Mouse (Mus musculus) fibroblast of lung, adult 2 months (primary cell): ENCODE data around the gene Samd8.
A peak's percentile ranks its signal among the peaks of the same experiment; 100 is the strongest.

Source experiments
- DNase-seq: peaks from one replicate; pipeline ENCODE4 v3.0.0-alpha.2; 2011; ENCODE audit warnings: low read depth

Samd8 gene

DNA sequence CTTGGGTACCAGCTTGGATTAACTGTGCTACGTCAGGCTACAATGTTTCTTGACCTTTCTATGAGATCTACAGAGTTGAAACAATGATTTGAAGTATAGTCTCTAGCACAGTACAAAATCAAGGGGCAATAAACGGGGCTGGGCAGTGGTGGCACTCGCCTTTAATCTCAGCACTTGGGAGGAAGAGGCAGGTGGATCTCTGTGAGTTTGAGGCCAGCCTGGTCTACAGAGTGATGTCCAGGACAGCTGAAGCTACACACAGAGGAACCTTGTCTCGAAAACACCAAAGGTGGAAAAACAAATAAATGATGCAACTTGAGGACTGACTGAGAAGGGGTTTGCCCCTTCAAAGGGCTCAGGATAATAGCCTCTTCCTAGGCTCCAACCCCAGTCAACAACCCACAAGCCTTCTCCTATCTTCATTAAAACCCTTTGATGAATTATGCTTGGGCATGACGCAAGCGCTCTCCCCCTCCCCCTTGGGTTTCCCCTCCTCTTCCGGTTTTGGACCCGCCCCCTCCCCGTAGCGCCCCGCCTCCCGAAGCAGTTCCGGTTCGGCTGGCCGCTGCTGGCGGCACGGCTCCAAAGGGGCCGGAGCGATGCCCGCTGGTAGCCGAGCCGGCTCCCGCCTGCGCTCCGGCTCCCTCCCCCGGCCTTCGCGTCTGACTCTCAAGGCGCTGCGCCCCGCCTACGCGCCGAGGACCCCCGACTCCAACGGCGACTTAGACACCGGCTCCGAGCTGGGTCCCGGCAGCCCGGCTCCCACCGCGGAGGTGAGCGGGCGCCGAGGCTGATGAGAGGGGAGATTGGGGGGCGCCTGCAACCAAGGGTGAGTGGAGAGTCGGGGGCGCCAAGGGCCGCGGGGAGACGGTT lies at the start of gene Samd8:
Gene Samd8 (plus strand): TSS at position 524 of the 873 bp plus-strand sequence.
- DNase-seq = peak; percentile 48

- no peak for DNase-seq
Measured at GRCm38 (mm10) chr14:21702691-21703090, 47.6 kb upstream of the Samd8 start.

DNA sequence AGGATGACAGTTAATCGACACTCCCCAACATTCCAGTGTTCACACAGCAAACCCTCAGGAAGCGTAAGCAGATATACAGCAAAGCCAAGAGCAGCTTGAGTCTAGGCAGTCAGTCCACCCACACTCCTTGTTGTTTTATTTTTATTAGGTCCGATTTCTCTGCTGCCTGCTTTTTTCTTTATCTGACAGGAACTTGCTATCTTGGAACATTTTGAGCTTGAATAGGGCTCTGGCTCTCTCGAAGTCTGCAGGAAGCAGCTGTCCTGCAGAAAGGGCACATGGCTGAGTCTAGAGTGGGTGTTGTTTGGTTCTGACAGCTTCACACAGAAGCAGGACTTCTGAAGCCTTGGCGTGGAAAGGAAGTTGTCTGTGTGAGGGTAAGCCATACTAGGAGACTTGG lies 47.1 kb upstream of the Samd8 start:
- no peak for DNase-seq

DNA sequence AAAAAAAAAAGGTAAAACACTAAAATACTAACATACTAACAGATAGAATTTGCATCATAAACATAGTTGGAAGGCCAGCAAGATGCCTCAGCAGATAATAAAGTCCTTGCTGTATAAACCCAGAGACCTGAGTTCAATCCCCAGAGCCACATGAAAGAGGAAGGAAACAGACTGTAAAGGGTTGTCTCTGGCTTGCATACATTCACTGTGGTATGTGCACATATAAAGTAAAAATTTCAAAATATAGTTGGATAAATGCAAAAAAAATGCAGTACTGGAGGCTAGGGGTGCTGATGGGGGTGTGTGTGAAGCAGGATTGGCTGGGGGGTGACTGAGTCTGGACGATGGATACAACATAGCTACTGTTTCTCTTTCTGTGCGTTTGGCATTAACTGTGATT lies 44.9 kb upstream of the Samd8 start:
- DNase-seq = no peak

DNA sequence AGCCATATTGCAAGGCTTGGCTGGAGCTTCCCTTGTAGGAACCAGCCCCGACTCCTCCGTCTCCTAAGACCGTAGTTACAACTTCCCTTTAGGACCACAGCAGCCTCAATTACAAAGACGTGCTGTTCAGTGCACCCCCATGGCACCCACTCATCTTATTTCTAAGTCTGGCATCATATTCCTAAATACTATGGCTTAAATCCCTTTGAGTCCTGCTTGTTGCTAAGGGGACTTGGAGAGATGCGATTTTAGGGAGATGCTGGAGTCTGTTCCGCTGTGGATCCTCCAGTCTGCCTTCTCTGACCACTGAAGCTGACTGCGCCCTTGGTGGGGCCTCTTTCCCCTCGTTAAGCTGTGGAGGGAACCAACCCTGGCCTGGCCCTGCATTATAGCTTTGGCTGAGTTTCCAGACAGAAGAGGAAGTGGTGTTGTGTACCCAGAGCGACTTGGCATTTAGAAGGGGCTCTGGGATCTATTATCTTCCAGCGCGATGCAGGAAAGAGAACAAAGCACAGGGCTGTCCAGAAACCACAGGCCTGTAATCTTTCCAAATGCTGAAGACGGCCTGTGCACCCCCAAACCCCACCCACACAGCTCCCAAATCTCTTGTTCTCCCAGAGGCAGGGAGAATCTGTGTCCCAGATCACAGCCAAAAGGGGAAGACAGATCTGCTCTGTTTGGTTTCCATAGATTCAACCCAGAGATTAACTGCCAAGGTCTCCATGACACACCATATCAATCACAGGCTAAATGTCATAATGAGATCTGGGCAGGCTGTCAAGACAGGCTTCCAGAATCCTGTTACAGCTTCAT lies 43.4 kb upstream of the Samd8 start:
- no peak for DNase-seq

DNA sequence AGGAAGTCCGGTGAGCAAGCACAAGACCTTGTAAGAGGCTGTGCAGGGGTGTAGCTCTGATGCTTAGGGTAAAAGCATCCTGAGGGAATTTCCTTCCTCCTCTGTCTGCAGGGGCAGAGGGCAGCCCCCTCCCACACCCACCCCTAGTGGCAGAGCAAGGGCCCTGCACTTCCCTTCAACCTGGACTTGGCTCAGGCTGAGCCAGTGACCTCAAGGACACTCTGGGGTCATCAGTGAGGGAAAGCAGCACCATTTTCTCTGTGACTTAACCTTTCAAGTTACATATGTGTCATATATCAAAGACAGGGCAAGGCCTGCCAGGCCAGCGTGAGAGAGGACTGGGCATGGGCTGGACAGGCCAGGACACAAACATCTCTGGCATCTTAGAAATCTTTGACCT lies 40.8 kb upstream of the Samd8 start:
- DNase-seq = no peak

GRCm38 (mm10) chr14:21711231-21711630 lies 39.1 kb upstream of the Samd8 start:
- DNase-seq = no peak

DNA sequence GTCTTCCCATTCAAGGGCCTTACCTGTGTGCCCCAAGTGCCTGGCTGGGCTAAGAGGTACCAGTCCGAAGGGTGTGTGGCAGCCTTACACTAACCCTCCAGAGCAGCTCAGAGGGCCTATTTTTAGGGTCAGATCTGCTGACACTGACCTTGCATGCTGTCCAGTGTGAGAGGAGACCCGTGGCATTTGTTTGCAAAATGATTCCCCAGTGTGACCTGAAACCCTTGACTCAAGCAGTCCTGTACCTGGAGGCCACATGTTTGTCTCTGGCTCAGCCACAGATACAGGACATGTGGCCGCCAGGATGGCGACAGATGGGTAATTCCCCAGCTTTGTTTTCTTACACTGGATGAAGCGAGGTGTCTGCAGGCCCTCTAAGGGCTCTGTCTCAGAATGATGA lies 35.8 kb upstream of the Samd8 start, which contains the start of gene Dupd1:
Gene Dupd1 (minus strand): TSS at position 91 of the 400 bp plus-strand sequence.
- DNase-seq = no peak

- DNase-seq = no peak
Measured at GRCm38 (mm10) chr14:21719646-21720383, 30.5 kb upstream of the Samd8 start.

DNA sequence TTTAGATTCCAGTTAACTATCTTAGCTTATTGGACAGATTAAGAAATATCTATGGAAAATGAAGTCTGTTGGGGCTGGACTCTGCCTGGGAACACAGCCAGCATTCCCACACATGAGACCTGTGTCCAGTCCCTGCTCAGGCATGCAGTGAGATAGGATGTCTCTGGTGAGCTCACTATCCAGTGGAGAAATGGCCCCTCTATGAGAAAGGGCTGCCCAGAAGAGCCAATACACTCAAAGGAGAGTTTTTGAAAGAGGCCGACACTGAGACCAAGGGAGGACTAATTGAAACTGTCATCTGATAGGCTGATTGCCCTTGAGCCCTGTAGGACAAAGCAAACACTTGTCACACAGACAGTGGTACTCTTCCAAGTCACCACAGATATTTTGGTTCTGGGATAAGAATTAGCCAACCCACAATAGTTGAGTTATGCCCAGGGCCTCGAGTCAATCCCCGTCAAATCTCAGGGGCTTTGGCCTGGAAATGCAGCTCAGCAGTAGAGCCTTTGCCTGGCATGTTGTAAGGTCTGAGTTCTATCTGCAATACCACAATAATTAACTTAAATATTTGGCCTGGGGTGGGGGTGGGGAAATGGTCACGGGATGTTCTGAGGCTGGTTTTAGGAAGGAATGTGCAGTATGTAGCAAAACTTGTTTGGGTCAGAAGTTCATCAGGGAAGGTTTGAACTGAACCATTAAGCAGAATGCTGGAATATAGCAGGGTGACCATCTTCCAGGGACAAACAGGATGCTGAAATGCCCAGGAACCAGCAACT lies 29.7 kb upstream of the Samd8 start:
- no peak for DNase-seq

DNA sequence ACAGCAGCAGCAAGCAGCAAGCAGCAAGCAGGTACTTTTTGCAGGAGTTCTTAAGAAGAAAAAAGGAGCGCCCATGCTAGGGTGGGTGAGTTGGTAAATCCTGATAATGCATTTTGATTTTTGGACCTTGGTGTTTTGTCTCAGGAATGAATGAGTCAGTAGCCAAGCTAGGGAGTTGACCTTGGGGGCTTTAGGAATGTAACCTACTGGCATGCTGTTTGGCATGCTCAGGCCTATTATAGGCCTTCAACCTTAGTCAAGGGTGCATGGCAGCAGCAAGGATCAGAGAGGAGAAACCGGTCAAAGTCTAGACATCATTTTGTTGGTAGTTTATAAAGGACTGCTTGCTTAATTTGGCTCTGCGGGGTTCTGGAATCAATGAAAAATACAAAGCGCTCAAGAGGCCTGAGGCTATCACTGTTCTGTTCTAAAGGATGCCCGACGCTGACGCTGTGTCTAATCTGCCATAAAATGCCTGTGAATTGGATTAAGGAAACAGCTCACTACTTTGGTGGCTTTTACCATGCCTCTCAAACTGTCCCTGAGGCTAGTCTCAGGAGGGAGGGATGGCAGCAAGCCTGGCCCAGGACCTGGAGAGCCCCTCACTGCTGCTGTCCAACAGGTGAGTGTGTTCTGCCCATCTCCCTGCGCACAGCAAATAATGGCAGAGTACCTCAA lies 28.2 kb upstream of the Samd8 start:
- DNase-seq = no peak

DNA sequence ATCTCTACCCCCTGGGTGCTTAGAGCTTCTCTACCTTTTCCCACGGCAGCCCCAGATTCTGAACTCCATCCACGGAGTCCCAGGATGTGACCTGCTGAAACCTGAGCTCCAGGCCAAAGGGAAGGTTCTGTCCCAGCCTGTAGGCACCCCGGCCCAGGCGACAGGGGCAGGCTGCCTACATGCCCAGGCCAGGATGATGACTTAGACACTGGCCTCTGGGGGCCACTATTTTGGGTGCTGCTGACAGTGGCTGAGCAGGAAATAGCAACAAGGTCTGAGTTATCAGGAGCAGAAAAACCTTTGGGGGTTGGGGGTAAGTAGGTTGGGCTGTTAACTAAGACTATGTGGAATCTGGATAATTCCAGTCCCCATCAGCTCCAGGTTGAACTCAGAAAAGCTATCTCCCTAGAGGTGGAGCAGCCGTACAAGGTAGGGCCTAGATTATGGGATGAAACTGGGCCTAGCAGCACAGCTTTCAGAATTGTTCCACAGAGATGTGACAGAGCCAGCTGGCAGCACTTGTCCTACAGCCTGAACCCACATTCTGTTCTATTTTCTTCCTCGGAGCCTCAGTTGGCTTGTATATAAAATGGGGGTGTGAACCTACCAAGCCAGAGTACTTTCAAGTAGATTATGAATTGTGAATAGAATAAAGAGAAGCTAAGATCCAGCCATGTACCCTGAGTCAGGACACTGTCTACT lies 21.1 kb upstream of the Samd8 start:
- DNase-seq = no peak

- no peak for DNase-seq
Measured at GRCm38 (mm10) chr14:21729936-21730335, 20.4 kb upstream of the Samd8 start.

DNA sequence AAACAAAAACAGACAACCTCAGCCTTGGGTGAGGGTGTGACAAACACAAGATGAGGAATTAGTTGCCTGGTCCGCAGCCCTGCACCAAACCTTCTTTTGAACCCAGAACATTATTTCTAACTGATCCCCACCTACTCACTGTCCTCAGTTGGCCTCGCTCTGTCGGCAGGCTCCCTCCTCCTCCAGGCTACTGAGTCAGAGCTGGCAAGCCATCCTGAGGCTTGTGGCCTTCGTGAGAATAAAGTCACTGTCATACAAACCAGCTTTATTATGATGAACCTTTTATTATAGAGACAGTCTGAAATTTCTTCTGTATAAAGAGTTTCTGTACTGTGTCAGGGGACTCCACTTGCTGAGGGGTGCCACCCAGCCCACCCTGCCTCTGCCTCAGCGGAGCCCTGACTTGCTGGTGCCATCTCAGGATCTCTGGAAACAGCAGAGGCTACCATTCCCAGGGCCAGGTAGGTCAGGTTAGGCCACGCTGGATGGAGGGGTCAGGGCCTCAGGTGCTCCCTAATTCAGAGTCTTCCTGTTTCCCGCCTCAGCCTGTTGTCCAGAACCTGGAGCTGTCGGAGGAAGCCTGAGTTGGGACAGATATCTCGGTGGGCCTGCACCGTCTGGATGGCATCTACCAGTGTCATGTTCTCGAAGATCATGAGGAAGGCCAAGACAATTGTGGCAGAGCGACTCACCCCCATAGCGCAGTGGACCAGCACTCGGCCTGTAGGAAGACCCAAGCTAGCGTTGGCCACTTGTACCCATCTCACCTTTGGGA lies 17.0 kb upstream of the Samd8 start:
- no peak for DNase-seq

- no peak for DNase-seq
Measured at GRCm38 (mm10) chr14:21740345-21740744, 10.0 kb upstream of the Samd8 start.

DNA sequence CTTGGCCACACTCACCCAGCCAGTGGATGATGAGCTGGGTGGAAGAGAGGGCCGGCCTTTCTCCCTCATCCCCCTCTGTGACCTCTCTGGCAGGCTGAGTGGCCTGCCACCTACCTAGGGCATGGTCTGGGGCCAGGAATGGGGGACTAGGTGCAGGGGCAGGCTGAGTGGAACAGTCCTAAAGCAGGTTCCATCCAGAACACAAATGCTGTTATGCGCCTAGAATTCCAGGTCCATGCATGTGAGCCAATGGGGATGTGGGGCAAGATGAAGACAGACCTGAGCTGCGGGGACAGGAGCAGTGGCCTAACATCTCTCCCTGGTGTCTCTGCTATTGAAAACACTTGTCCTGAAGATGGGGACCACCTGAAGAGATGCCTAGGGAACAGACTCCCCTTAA lies 9.0 kb upstream of the Samd8 start:
- DNase-seq = no peak

DNA sequence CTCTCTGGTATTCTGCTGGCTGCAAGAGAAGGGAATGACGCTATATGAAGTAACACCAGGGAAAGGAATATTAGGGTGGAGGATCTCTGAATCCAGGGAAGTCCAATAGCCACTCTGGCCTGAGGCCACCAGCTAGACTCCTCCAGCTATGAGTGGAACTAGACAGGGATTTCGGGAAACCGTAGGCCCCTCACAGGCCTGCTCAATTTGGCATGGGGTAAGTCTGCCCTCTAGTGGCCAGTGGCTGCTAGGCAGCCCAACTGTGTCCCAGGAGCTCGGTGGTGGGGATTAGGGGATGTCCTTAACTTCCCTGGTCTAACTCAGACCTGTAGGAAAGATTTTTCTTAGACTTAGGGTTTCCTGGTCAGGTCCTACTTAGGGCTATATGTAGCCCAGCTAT lies 8.5 kb upstream of the Samd8 start:
- DNase-seq = peak; percentile 19

- DNase-seq = no peak
Measured at GRCm38 (mm10) chr14:21742441-21742840, 7.9 kb upstream of the Samd8 start.

- DNase-seq = no peak
Measured at GRCm38 (mm10) chr14:21744169-21744568, 6.2 kb upstream of the Samd8 start.

DNA sequence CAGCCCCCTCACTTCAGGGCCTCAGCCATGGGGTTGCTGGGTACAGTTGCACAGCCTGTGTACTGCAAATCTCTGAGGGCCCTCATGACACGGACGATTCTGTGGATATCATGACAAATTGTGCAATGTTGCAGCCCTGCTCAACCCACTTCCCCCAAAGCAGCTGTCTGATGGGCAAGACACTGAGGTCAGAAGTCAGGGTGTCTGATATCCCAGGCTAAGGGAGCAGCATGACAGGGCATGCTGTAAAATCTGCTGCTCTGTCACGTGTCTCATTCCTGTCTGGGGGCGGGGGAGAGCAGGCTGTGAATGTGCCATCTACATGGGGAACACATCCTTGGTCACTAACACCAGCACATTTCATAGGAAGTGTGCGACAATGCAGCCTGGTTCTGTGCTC lies 5.2 kb upstream of the Samd8 start:
- no peak for DNase-seq
